Mouse (Mus musculus) forebrain, embryonic 10.5 days (tissue): ENCODE measurements around the gene E130218I03Rik. TPM values are rescaled to one million over a fixed set of nuclear protein-coding genes. Genes with fewer than 3 reads are reported as not detected.

Source experiments
- polyA plus RNA-seq: library from polyadenylated mRNA; unstranded; fragments of >200 nt; fragmentation: Nextera tagmentation; extraction: Ambion mirVana; gene quantifications from 2 replicates; pipeline ENCODE4 v1.2.1, GENCODE M21; 2016

Gene E130218I03Rik
- polyA plus RNA-seq, 1 experiment from 2014 or later: 0.72 TPM

Other genes with a start within 250 kb of the E130218I03Rik start
- 40.3 and 41.9 TPM in 2 replicates for gene Dhdds, start 242.7 kb upstream of the E130218I03Rik start, polyA plus RNA-seq
- gene Lin28a, start 224.8 kb upstream of the E130218I03Rik start, polyA plus RNA-seq: 21.6 and 25.7 TPM in 2 replicates
- gene Zfp683, start 189.8 kb upstream of the E130218I03Rik start, polyA plus RNA-seq: not detected in 2 replicates
- 1.7 and 3.5 TPM in 2 replicates for gene Crybg2, start 182.8 kb upstream of the E130218I03Rik start, polyA plus RNA-seq
- gene Cd52, start 148.6 kb upstream of the E130218I03Rik start, polyA plus RNA-seq: 4.1 and 5.0 TPM in 2 replicates
- gene Ubxn11, start 141.1 kb upstream of the E130218I03Rik start, polyA plus RNA-seq: 6.3 and 7.3 TPM in 2 replicates
- gene Sh3bgrl3, start 114.9 kb upstream of the E130218I03Rik start, polyA plus RNA-seq: 267 and 270 TPM in 2 replicates
- gene Cep85, start 56.5 kb upstream of the E130218I03Rik start, polyA plus RNA-seq: 34.3 and 35.5 TPM in 2 replicates
- gene Gm7534, start 40.7 kb upstream of the E130218I03Rik start, polyA plus RNA-seq: not detected in 2 replicates
- gene Catsper4, start 16.3 kb upstream of the E130218I03Rik start, polyA plus RNA-seq: not detected in 2 replicates
- 0.97 and 1.1 TPM in 2 replicates for gene Cnksr1, start 5.3 kb upstream of the E130218I03Rik start, polyA plus RNA-seq
- gene Zfp593, start 1.9 kb downstream of the E130218I03Rik start, polyA plus RNA-seq: 20.7 and 22.7 TPM in 2 replicates
- 0.24 TPM in 1 of 2 replicates, not detected in the other for gene Gm30191, start 3.3 kb downstream of the E130218I03Rik start, polyA plus RNA-seq
- 8.3 and 8.4 TPM in 2 replicates for gene Grrp1, start 10.4 kb downstream of the E130218I03Rik start, polyA plus RNA-seq
- 21.7 and 22.0 TPM in 2 replicates for gene Pdik1l, start 44.2 kb downstream of the E130218I03Rik start, polyA plus RNA-seq
- gene Trim63, start 71.5 kb downstream of the E130218I03Rik start, polyA plus RNA-seq: 0.22 and 0.84 TPM in 2 replicates
- gene Slc30a2, start 99.5 kb downstream of the E130218I03Rik start, polyA plus RNA-seq: not detected in 2 replicates
- 0.22 and 0.27 TPM in 2 replicates for gene Extl1, start 140.2 kb downstream of the E130218I03Rik start, polyA plus RNA-seq
- 6.3 and 6.4 TPM in 2 replicates for gene Pafah2, start 152.7 kb downstream of the E130218I03Rik start, polyA plus RNA-seq
- 2,040 and 2,174 TPM in 2 replicates for gene Stmn1, start 224.7 kb downstream of the E130218I03Rik start, polyA plus RNA-seq